Mouse (Mus musculus) erythroblast, embryonic 14.5 days (primary cell): Measurements from ENCODE around the gene Paqr6.

ENCODE experiments used
- GATA1 ChIP-seq: IDR thresholded peaks from 2 replicates; pipeline ENCODE4 v1.6.1; 2012; ENCODE audit warnings: low read length, inconsistent platforms, mixed read lengths
- TAL1 ChIP-seq: IDR thresholded peaks from 3 replicates; pipeline ENCODE4 v1.6.1; 2012; ENCODE audit warnings: low read length, inconsistent platforms, mixed read lengths

- no peak for TF ChIP-seq TAL1
- TF ChIP-seq GATA1, result no peak
These were observed 39.3 kb downstream of the Paqr6 start for GRCm38 (mm10) chr3:88403522-88404230.
